Mouse (Mus musculus): ENCODE measurements around the gene Serpinb6d.

Gene Serpinb6d

GRCm38 (mm10) chr13:33661105-33661504 lies at the start of gene Serpinb6d:
Gene Serpinb6d, plus strand, starts transcription at chr13:33661405.
- DNase-seq = peak; percentile 0 to 22

- DNase-seq = no peak
Observed at GRCm38 (mm10) chr13:33622921-33623320, 38.3 kb upstream of the Serpinb6d start.

GRCm38 (mm10) chr13:33642540-33642939 lies 18.7 kb upstream of the Serpinb6d start:
- DNase-seq = no peak

GRCm38 (mm10) chr13:33662550-33662949 lies 1.3 kb downstream of the Serpinb6d start:
- DNase-seq = no peak

GRCm38 (mm10) chr13:33720296-33720695 lies 59.1 kb downstream of the Serpinb6d start:
- DNase-seq = no peak

Data from kidney, postnatal 36 days (tissue).